Mouse (Mus musculus): Measurements from ENCODE around the gene Hhip.
"Not testable (repeated sequence)": the region's sequence is repeated elsewhere in the genome, so short reads cannot be mapped to it uniquely, and the experiment has no call there.

Gene Hhip

DNA sequence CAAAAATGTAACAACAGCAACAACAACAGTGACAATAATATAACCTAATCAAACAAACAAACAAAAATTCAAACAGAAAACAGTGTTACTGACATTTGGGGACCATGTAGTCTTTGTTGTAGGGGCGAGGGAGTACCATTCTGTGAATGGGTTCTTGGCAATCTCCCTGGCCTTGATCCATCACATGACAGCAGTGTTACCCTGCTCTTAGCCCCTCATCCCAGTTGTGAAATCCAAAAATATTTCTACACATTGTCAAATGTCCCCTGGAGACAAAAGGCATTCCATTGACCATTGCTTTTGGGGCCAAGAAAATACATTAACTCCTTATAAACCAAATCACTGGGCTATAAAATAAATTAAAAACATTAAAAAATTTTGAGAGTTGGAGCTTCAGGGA lies 64.3 kb downstream of the Hhip start:
- no peak for DNase-seq (ENCODE audit: low read depth, low spot score)

DNA sequence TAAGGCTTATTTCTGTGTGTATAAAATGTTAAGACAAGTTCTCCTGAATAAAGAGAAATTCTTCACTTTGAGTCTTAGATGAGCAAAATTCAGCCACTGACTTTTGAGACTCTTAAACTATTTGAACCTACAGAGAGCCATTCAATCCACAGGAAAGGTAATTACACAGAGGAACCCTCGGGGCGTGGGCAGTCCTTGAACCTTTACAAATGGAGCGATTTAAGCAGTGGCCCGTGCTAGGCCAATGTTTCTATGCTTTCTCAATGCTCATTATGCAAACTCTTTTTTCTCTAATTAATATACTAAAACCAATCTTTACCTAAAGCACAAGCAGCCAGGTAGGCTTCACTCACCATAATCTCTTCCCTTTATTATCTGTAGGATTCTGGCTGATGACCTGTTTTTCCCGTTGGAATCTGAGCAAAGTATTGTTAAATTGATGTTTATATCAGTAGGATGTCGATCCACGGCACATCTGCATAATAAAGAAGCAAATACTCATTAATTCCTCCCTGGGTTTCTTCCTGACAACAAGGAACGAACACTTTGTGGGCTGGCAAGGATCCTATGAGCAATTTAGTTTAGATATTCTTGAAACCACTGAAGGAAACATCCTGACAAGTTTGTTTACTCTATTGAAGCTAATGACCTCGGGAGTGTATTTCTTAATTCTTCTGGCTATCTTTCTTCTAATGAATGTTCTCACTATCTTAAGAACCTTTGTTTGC lies 65.5 kb downstream of the Hhip start:
- no peak for DNase-seq (ENCODE audit: low read depth, low spot score)

DNA sequence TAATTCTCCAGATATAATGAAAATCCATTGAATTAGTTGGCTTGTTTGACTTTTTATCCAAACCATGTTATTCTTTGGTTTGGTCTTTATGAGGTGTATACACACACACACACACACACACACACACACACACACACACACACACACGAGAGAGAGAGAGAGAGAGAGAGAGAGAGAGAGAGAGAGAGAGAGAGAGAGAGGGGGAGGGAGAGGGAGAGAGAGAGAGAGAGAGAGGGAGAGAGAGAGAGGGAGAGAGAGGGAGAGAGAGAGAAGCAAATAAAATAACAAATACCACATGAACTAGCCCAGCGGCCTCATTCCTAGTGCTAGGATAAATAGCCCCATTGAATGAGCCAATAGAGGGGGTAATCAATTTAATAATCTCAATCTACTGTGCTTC lies 66.4 kb downstream of the Hhip start:
- DNase-seq (ENCODE audit: low read depth, low spot score): not testable (repeated sequence)

DNA sequence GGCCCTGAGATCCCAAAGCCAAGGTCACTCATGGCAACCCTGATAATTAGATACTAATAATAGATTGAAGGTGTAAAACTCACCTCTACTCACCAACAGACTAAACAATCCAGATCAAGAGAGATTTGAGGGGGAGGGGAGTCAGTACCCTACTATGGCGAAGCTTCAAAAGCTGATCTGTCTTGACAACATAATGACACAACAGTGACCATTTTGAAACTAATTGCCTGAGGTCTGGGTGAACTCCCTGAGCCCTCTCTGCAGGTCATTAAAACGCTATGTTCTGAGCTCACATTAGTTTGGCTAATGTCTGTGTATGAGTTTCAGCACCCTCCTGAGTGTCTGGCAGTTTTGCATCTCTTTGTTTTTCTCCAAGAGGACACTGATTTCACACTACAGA lies 72.9 kb downstream of the Hhip start:
- no peak for DNase-seq (ENCODE audit: low read depth, low spot score)

DNA sequence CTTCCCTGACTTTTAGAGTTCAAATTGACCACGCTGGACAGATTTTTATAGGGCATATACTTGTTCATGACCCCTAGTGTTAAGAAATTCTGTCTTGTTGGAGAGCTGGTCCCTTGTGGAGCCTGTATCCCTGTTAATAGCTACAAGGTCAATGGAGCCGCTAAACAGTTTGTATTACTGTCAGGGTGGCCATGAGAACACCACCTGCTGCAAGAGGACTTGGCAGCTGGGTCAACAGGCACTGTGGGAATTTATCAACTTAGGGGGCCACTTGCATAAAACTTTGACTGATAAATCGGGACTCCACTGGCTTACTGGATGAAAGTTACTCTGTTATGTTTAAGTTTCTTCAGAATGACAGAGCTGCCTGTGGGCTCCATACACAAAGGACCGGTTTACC lies 75.7 kb downstream of the Hhip start:
- no peak for DNase-seq (ENCODE audit: low read depth, low spot score)

DNA sequence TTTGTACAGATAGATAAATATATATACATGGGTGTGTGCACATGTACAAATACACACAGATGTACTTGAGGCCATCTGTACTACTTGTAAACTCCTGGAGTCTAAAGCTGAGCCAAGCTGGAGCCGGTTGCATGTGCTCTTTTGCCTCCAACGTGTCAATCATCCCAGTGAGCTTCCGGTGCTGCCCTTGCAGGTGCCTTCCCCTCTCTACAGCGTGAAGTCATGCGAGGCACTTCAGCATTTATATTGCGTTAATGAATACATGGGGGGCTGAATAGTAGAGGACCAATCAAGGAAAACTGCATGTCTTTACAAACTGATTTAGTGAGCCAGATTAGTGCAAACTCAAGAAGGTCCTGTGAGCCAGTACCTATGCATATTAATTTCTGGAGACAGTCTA lies 91.6 kb downstream of the Hhip start:
- no peak for DNase-seq (ENCODE audit: low read depth, low spot score)

DNA sequence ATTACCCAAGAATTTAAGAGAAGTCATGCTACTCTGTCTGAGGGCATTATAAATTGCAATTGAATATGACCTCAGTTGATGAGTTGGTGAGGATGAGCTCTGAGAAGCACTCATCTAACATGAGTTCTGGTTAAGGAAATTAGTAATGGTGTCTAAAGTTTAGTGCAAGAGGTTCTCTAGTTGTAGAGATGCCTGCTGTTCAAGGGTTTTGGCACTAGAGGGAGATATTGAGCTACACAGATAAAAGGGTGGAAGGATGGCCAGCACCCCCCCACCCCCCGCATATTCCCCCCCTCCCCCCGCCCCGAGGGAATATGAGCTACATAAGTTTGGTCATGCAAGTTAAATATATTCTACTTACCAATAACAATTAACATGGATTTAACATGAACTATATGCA lies 104.9 kb downstream of the Hhip start:
- no peak for DNase-seq (ENCODE audit: low read depth, low spot score)

DNA sequence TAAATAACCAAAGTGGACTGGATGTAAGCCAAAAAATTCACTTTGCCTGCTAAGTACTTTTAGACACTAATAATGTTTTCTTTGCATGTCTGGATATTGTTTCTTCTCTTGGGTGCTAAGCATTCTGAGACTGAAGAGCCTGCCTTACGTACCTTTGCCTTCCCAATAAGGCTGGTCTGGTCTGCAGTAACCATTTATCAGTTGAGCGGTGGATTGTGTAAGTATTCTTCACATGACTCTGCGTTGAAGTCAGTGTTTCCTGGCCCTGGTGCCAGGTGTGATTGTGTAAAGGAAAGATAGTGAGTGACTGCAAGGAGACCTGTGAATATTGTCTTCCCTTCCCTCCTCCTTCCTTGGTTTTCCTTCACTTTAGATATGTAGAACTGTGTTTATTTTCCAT lies 107.4 kb downstream of the Hhip start:
- no peak for DNase-seq (ENCODE audit: low read depth, low spot score)

DNA sequence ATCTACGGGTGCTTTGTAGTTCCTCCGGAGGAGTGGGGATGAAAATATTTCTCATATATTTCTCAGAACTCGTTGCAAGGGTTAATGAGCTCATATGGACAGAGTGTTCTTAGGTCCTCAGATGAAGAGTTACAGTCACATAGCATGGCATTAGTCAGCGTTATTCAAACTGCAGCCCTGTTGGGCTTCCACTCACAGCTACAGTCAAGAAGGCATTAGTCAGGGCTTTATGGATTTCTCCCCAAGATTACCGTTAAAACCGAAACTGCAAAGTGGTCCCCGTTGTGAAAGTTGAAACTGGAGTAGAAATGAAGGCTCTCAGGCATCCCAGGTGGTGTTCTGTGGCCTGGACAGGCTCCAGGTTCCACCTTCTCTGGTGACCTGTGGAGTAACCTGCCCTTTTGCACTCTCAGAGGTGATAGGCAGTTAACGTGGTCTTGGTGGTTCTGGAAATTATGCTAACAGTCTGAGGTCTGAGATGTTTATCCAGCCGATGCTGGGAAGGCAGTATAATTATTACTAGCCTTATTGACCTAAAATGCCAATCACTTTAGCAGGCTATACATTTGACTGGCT lies 112.2 kb downstream of the Hhip start:
- no peak for DNase-seq (ENCODE audit: low read depth, low spot score)

DNA sequence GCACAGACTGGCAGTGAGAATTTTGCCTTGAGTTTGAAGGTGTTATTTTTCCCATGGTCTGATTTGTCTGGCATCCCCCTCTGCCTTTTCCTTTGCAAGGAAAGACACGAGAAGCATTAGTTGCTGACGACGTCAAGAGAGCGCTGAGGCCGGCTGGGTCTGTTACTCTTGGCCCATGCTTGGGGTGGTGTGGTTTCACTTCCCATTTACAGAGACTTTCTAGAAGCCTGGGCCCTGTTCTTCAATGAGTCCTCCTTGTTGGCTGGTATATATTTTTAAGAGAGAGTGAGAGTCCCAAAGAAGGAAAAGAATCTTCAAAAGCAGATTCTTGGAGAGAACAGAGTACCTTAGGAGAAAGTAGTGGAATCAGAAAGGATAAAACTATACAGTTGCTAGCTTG lies 116.7 kb downstream of the Hhip start:
- DNase-seq (ENCODE audit: low read depth, low spot score): no peak

DNA sequence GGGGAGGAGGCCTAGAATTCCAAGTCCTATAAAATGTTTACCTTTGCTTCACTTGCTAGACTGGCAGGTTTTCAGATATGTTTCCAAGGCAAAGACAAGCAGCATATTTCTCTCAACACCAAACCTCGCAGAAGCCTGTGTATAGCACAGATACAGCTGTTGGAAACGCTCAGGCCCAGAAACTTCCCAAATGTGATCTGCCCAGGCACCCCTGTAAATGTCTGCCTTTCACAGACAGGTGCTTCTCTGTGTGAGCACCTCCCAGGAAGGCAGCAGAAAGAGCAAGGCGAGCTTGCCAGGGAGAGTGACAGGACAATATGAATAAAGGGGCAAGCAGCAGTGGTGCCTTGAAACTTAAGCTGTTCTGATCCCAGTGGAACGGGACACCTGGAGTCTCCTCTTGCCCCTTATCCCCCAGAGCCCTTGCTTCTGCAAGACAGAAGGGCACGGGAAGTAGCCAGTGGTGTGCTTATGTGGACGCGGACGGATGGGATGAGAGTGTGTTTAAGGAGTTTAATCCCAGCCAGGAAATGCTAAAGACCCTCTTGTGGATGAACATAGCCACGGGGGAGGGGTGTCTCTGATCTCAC lies 120.9 kb downstream of the Hhip start:
- DNase-seq (ENCODE audit: low read depth, low spot score): no peak

DNA sequence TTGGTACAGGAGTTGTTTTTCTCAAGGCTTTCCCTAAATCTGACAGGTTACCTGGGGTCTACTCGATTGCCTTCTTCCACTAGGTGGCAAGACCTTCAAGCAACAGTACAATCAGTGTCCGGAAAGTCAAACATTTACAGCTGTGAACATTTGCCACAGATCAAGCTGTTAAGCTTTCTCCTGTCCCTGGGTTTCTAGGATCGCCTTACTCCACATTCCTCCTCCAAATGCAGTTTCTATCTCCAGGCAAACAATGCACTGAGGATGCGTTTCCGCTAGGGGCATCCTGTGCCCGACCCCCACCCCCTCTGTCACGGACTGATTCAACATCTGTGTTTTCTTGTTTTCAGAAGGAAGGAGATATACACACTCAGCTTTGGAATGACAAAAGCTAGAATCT lies 122.0 kb downstream of the Hhip start:
- no peak for DNase-seq (ENCODE audit: low read depth, low spot score)

DNA sequence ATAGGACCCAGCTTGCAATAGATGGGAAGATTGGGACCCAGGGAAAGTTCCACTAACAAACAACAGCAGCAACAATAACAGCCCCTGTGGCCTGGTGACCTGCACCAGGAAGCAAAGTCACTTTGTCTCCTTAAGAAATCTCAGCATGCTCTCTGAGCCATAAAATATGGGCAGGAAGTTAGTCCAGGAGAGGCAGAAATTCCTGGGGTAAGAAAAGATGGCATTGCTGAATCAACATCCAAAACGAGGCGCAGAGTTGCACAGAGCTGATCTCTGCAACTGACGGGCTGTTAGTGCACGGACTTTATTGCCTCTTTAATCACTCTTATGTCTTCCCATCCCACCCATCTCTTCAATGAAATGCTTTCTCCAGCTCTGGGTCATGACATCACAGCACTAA lies 128.6 kb downstream of the Hhip start:
- no peak for DNase-seq (ENCODE audit: low read depth, low spot score)

DNA sequence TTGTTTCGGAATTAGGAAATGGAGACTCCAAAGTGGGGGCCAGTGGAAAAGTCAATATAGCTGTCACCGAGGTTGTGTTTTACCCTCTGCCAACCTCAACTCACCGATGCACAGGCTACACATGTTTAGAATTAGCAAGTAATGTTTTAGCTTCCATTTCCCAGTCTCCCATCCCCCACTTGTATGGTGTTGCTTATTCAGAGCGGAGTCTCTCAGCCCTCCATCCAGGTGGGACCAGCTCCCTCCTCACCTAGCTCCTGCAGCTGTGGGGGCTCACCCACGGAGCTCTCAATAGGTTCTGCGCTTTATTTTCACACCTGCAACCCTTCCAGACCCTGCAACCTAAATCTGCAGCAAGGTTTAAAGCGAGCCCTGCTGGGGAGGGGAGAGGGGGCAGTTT lies 140.6 kb downstream of the Hhip start:
- DNase-seq (ENCODE audit: low read depth, low spot score): no peak

All from telencephalon, adult 2 months (tissue).